Mouse (Mus musculus) T-cell, adult 66 days (primary cell): ENCODE results near the gene Olfr960. TPM values are rescaled to one million over a fixed set of nuclear protein-coding genes. Genes with fewer than 3 reads are reported as not detected.

Source experiments
- total RNA-seq, 2 experiments: library from RNA; stranded (reverse); gene quantifications; 3 replicates in 1 of 2; 4 replicates in 1 of 2; pipeline ENCODE4 v1.2.4; 2023

Gene Olfr960
- total RNA-seq = not detected

DNA sequence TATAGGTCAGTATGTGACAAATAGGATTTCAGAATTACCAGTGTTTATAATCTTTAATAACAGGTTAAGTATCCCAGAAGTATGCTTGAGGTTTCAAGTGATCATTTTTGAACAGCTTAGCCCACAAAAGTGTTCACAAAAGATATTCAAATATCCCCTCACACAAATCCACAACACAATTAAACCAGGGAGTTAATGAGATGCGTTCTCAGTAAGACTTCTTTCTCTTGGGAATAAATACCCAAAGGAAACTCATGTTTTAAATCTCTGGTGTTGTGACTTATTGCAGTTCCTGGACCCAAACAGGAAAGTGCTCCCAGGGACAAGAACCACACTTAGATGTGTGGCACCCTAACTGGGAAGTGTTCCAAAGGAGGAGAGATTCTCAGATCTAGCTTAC is at the start of gene Olfr960:
Gene Olfr960, plus strand, starts transcription at position 301 of the 400 bp plus-strand sequence.

DNA sequence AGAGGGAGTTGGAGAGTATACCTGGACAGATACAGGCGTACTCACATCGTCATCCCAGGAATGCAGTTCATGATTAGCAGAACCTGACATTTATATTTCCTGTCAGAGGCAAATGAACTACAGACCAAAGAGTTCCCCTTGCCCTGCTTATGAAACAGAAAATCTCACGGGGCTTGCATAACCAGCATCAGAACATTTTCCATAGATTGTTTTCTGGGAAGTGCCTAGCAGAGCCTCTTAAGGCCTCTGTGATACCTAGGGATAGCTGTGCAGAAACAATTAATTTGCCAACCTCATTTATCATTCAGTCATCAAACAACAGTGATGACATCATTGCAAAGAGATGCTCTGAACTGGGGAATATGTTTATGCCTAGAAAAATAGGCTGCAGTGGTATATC is 45.7 kb upstream of the Olfr960 start, which contains the start of gene Olfr959:
Gene Olfr959, minus strand, starts transcription at position 101 of the 400 bp plus-strand sequence.

DNA sequence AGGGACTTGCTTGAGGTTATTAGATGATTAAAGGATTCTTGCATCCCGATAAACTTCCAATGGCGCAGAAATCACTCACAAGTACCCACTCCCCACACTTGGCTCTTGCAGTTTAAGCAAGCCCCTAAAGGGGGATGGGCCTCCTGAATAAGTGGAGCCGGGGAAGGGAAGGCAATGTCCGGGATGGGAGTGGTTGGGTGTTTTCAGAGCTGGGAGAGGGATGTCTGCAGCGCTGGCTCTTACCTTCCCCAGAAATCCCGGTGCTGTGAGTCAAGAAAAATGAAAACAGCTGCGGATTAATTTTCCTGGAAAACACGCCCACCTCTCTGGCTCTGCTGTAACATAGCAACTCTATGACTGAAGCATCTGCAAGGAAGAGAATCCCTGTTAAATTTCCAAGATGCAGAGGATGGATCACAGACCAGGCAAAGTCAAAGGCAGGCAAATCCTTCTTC is 17.1 kb upstream of the Olfr960 start, which contains the start of gene AW551984:
Gene AW551984, minus strand, starts transcription at position 405 of the 455 bp plus-strand sequence.

DNA sequence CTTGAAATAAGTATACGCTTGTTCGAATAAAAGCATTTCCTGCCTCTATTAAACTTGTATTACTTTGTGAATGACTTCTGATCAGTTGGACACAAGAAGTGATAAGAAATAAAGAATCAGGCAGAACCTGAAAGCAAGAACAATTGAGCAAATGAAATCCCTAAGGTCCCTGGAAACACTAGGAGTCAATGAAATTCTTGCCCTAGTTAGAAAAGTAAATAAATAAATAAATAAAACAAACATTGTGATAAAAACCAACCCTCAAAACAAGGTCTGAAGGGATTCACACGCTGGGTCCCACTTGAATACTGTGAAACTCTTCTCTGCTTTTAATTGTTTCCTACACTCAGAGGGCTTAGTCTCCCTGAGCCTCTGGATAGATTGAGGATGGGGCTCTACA is 10.8 kb upstream of the Olfr960 start, which contains the start of gene Olfr148:
Gene Olfr148, plus strand, starts transcription at position 301 of the 400 bp plus-strand sequence.

DNA sequence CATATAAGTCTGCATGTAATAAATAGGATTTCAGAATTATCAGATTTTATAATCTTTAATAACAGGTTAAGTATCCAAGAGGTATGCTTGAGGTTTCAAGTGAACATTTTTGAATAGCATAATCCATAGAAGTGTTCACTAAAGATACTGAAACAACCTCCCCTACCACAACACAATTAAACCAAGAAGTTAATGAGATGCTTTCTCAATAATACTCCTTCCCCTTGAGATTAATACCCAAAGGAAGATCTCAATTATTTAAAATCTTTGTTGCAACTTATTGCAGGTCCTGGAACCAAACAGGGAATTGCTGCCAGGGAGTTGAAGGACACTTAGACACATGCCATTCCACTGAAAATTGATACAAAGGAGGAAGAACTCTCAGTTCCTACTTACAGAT is 23.6 kb downstream of the Olfr960 start, which contains the start of gene Olfr961:
Gene Olfr961, plus strand, starts transcription at position 301 of the 400 bp plus-strand sequence.

DNA sequence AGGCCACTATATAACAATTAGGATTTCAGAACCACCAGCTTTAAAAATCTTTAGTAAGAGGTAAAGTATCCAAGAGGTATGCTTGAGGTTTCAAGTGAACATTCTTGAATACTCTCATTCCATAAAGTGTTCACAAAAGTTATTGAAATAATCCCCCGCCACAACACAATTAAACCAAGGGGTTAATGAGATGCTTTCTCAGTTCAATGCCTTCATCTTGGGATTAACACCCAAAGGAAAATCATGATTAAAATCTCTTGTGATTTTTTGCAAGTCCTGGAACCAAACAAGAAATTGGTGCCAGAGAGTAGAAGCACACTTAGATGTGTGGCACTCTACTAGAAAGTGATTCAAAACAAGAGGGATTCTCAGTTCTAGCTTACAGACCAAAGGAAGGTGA is 45.7 kb downstream of the Olfr960 start, which contains the start of gene Olfr963:
Gene Olfr963, plus strand, starts transcription at position 301 of the 400 bp plus-strand sequence.

Other genes starting within 250 kb of the Olfr960 start
- not detected for gene Olfr951, start 234.0 kb upstream of the Olfr960 start, total RNA-seq
- gene Olfr952, start 194.2 kb upstream of the Olfr960 start, total RNA-seq = not detected
- gene Olfr954, start 164.7 kb upstream of the Olfr960 start, total RNA-seq = not detected
- not detected for gene Olfr955, start 149.4 kb upstream of the Olfr960 start, total RNA-seq
- not detected for gene Olfr44, start 127.4 kb upstream of the Olfr960 start, total RNA-seq
- gene Olfr957, start 105.6 kb upstream of the Olfr960 start, total RNA-seq = not detected
- gene Olfr958, start 67.3 kb upstream of the Olfr960 start, total RNA-seq = not detected
- not detected for gene Olfr959, start 45.8 kb upstream of the Olfr960 start, total RNA-seq
- gene AW551984, start 17.0 kb upstream of the Olfr960 start, total RNA-seq = not detected
- gene Olfr148, start 10.7 kb upstream of the Olfr960 start, total RNA-seq = not detected
- not detected for gene Olfr961, start 23.7 kb downstream of the Olfr960 start, total RNA-seq
- not detected for gene Olfr963, start 45.8 kb downstream of the Olfr960 start, total RNA-seq
- not detected for gene Olfr149, start 85.7 kb downstream of the Olfr960 start, total RNA-seq
- gene Olfr965, start 90.0 kb downstream of the Olfr960 start, total RNA-seq = not detected
- not detected for gene Olfr150, start 109.6 kb downstream of the Olfr960 start, total RNA-seq
- gene Olfr967, start 124.9 kb downstream of the Olfr960 start, total RNA-seq = not detected
- not detected for gene Olfr968, start 161.9 kb downstream of the Olfr960 start, total RNA-seq
- not detected for gene Olfr969, start 169.6 kb downstream of the Olfr960 start, total RNA-seq
- not detected for gene Olfr970, start 187.5 kb downstream of the Olfr960 start, total RNA-seq
- not detected for gene Olfr971, start 215.5 kb downstream of the Olfr960 start, total RNA-seq
- gene Olfr972, start 245.0 kb downstream of the Olfr960 start, total RNA-seq = not detected